Mouse (Mus musculus): ENCODE measurements around the gene Sema7a.

The Sema7a gene

GRCm38 (mm10) chr9:58011027-58011426, 71.1 kb downstream of the Sema7a start:
- DNase-seq (ENCODE audit: low read depth), result peak; percentile 21

DNA sequence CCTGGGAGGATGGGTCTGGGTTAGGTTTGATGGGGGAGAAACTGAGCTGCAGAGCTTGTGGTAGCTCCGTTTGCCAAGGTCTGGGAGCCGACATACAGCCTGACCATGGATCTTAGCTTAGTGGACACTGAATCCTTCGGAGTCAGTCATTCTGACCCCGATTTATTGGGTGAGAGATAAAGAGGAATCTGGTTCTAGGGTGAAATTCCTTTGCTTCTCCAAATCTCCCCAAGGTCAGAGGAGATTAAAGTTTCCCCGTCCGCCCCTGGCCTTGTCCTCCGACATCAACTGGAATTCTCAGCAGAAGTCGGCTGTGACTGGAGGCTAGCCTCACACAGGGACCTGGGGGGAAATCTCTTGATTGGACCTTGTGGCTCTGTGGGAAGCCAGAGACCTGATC, 71.6 kb downstream of the Sema7a start:
- no peak for DNase-seq (ENCODE audit: low read depth)
